Mouse (Mus musculus) lung, postnatal 0 days (tissue): ENCODE measurements around the gene Frrs1. TPM values are rescaled to one million over a fixed set of nuclear protein-coding genes. Genes with fewer than 3 reads are reported as not detected.
A peak's percentile ranks its signal among the peaks of the same experiment; 100 is the strongest.

Experiments
- ATAC-seq: fragments of 200-750 bp; cut with Nextera tagmentation; 2 replicates; pipeline ENCODE4 v1.8.0; 2017; ENCODE audit warnings: moderate library complexity
- DNase-seq: peaks from one replicate; pipeline ENCODE4 v3.0.0-alpha.2; 2016; ENCODE audit warnings: low spot score
- H3K27ac ChIP-seq: fragments of 300-500 bp; sonication (generic); 2 replicates; pipeline ENCODE4 v1.5.1; 2014; ENCODE audit warnings: antibody characterized with exemption, mild to moderate bottlenecking, low read length, mixed read lengths
- H3K27me3 ChIP-seq: fragments of 300-500 bp; sonication (generic); replicated peaks from 2 replicates; pipeline ENCODE4 v1.6.1; 2014; ENCODE audit warnings: low read length, mixed read lengths; ENCODE audit not compliant: insufficient read depth
- H3K36me3 ChIP-seq: fragments of 300-500 bp; sonication (generic); 2 replicates; pipeline ENCODE4 v1.6.1; 2014; ENCODE audit warnings: low read length, mixed read lengths; ENCODE audit not compliant: insufficient read depth
- H3K4me1 ChIP-seq: fragments of 300-500 bp; sonication (generic); 2 replicates; pipeline ENCODE4 v1.6.1; 2014; ENCODE audit warnings: antibody characterized with exemption, low read depth, low read length, mixed read lengths; ENCODE audit not compliant: insufficient read depth
- H3K4me2 ChIP-seq: fragments of 300-500 bp; sonication (generic); replicated peaks from 2 replicates; pipeline ENCODE4 v1.6.1; 2014; ENCODE audit warnings: low read depth, mild to moderate bottlenecking, low read length, moderate library complexity, mixed read lengths
- H3K4me3 ChIP-seq: fragments of 300-500 bp; sonication (generic); 2 replicates; pipeline ENCODE4 v1.5.1; 2014; ENCODE audit warnings: low read depth, low read length
- H3K9ac ChIP-seq: fragments of 300-500 bp; sonication (generic); replicated peaks from 2 replicates; pipeline ENCODE4 v1.6.1; 2014; ENCODE audit warnings: low read depth, mild to moderate bottlenecking
- H3K9me3 ChIP-seq: fragments of 300-500 bp; sonication (generic); 2 replicates; pipeline ENCODE4 v1.6.1; 2016; ENCODE audit warnings: low read length, mixed read lengths
- CTCF ChIP-seq: IDR thresholded peaks from 2 replicates; pipeline ENCODE4 v1.5.1; 2016; ENCODE audit warnings: antibody characterized with exemption, mild to moderate bottlenecking
- EP300 ChIP-seq: IDR thresholded peaks from 2 replicates; pipeline ENCODE4 v1.6.1; 2016; ENCODE audit warnings: antibody characterized with exemption, mild to moderate bottlenecking, control low read depth
- WGBS: fragments of 180-500 bp; shearing (Covaris S2); extraction: QIAGEN DNeasy Blood & Tissue Kit; methylation state at CpG from one replicate; pipeline ENCODE4 v1.1.7; 2014; 5-methylcytosine and 5-hydroxymethylcytosine counted together
- polyA plus RNA-seq: library from polyadenylated mRNA; unstranded; fragments of >200 nt; fragmentation: Nextera tagmentation; extraction: Ambion mirVana; gene quantifications from 2 replicates; pipeline ENCODE4 v1.2.1, GENCODE M21; 2015

The Frrs1 gene
- polyA plus RNA-seq, 1 experiment from 2014 or later = 5.6 TPM

DNA sequence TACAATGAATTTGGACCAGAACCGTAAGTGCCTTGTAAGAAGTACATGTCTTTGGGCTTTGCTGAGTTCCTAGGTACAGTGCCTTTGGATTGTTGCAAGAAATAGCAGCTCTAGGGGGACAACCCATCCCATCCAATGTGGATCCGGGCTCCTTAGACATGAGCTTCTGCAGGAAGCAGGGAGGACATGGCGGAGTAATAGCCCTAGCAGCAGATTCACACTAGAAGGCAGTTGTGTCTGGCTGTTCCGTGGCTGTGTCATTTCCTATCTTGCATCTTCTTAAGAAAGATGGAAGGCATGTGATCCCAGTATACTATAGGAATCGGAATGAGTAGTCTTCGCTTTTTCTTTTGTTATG is 32.9 kb downstream of the Frrs1 start:
- Histone ChIP-seq H3K27ac (no peak overlapping the region), H3K4me3 (no peak overlapping the region), H3K4me2 (no peak overlapping the region), H3K36me3 (no peaks in the 10 kb centered on the region), H3K27me3 (no peaks in the 10 kb centered on the region), H3K4me1 (no peaks in the 10 kb centered on the region), H3K9me3 (no peaks in the 10 kb centered on the region), H3K9ac (no peak overlapping the region)
- no peak for DNase-seq
- WGBS = 95% methylated on average over 6 of the region's 6 CpGs
- no peak for ATAC-seq
- TF ChIP-seq CTCF (no peak), EP300 (no peak)

DNA sequence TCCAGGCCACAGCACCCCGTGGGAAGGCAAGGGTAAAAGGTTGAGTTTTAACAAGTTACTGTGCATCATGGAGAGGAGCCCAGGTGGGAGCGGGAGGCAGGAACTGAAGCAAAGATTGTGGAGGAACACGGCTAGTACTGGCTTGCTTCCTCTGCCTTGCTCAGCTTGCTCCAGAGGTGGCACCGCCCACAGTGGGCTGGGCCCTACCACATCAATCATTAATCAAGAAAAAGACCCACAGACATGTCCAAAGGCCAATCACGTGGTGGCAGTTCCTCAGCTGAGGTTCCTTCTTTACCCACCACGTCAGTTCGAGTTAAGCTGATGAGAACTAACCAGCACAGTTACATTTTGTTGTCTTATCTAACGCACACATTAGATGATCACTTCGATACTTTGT is 33.6 kb downstream of the Frrs1 start:
- no peak overlapping the region for H3K27ac ChIP-seq
- H3K4me2 ChIP-seq = no peak overlapping the region
- TF ChIP-seq CTCF = no peak
- TF ChIP-seq EP300 = no peak
- H3K27me3 ChIP-seq = no peaks in the 10 kb centered on the region
- no peaks in the 10 kb centered on the region for H3K4me1 ChIP-seq
- no peak for ATAC-seq
- no peaks in the 10 kb centered on the region for H3K36me3 ChIP-seq
- no peaks in the 10 kb centered on the region for H3K9me3 ChIP-seq
- no peak overlapping the region for H3K9ac ChIP-seq
- WGBS = 69% methylated on average over 9 of the region's 9 CpGs
- DNase-seq = no peak
- no peak overlapping the region for H3K4me3 ChIP-seq

DNA sequence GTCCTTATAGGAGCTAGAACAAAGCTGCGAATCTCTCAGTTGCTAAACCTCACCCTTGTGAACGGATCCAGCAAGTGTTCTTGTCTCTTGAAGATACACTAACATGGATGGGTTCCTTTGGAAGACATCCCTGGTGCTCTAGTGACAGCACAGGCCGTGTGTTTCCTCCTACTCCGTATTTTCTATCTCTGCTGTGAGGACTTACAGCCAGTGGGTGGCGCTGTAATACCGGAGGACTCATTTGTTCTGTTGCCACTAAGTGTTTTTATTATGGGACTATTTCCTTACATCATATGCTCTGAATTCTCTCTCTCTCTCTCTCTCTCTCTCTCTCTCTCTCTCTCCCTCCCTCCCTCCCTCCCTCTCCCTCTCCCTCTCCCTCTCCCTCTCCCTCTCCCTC is 44.9 kb downstream of the Frrs1 start:
- ATAC-seq (peak; percentile 40; the same call in 1 of the 2 replicates), DNase-seq (peak; percentile 87)
- Histone ChIP-seq H3K4me1 (no peaks in the 10 kb centered on the region), H3K27me3 (no peaks in the 10 kb centered on the region), H3K27ac (no peak overlapping the region), H3K36me3 (no peaks in the 10 kb centered on the region), H3K9ac (no peak overlapping the region), H3K4me3 (no peak overlapping the region), H3K9me3 (no peaks in the 10 kb centered on the region), H3K4me2 (no peak overlapping the region)
- WGBS = 16% methylated on average over 6 of the region's 6 CpGs
- TF ChIP-seq CTCF (peak; percentile 92), EP300 (no peak)

DNA sequence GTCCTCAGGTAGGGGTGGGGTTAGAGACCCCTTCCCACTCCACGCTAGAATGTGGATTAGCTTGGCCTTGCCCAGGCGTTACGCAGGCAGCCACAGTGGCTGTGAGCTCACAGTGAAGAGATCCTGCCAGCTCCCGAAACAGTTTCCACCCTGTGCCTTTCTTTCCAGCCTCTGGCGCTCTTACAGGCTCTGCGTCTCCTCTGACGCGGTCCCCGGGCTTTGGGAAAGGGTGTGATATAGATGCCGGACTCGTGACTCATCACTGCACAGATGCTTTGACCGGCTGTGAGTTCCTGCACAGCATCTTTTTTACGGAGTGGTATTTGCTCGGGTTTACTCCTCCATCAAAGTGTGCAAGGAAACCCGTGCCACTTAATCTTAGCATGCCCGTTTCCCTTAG is 46.6 kb downstream of the Frrs1 start:
- H3K36me3 ChIP-seq = no peaks in the 10 kb centered on the region
- no peaks in the 10 kb centered on the region for H3K4me1 ChIP-seq
- WGBS = 86% methylated on average over 16 of the region's 16 CpGs
- no peak for ATAC-seq
- DNase-seq = no peak
- H3K9me3 ChIP-seq = no peaks in the 10 kb centered on the region
- no peaks in the 10 kb centered on the region for H3K27me3 ChIP-seq
- H3K4me3 ChIP-seq = no peak overlapping the region
- no peak overlapping the region for H3K9ac ChIP-seq
- no peak for TF ChIP-seq CTCF
- TF ChIP-seq EP300 = no peak
- no peak overlapping the region for H3K4me2 ChIP-seq
- no peak overlapping the region for H3K27ac ChIP-seq

DNA sequence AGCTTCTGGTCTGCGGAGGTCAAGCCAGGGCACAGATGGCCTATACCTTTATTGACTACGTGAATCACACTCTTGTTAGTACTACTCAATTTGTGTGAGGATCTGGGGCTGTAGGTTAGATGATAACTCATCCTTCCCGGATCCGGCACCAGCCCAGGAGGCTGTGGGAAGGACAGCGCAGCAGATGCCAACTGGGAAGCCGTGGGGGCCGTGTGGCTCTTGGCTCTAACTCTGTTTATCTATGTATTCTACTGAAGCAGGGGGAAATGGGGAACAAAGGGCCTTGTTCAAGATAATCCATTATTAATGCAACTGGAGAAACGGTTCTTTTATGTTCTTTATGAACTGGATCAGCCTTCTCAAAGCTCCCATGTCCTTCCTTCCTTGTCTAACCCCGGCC is 47.3 kb downstream of the Frrs1 start:
- WGBS = 71% methylated on average over 9 of the region's 9 CpGs

DNA sequence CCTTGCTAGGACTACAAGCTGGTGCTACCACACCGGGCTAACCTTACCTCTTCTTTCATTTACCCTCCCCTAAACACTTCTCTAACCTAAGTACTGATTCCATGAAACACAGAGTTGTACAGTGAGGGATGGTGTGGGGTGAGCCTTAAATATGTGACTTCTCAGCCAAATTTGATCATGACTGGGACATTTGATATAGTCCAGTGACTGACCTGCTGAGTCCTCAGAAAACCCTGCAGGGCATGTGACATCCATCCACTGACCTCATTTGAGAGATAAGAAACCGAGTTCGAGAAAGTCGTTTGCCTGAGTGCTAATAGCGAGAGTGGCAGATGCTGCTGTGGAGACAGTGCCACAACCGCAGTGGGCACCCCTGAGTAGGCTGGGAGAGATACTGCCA is 55.1 kb downstream of the Frrs1 start:
- H3K9me3 ChIP-seq = no peaks in the 10 kb centered on the region
- no peak overlapping the region for H3K4me3 ChIP-seq
- no peak overlapping the region for H3K9ac ChIP-seq
- H3K27ac ChIP-seq = no peak overlapping the region
- no peaks in the 10 kb centered on the region for H3K27me3 ChIP-seq
- no peak for DNase-seq
- no peak overlapping the region for H3K4me2 ChIP-seq
- no peaks in the 10 kb centered on the region for H3K36me3 ChIP-seq
- H3K4me1 ChIP-seq = no peaks in the 10 kb centered on the region
- 81% methylated on average over 6 of the region's 6 CpGs for WGBS
- no peak for TF ChIP-seq EP300
- no peak for TF ChIP-seq CTCF
- ATAC-seq = no peak

More for the DNA sequence above, 47.3 kb downstream of the Frrs1 start:
- ATAC-seq (no peak), DNase-seq (no peak)
- H3K36me3 ChIP-seq = no peaks in the 10 kb centered on the region
- no peak overlapping the region for H3K4me2 ChIP-seq
- no peak overlapping the region for H3K4me3 ChIP-seq
- TF ChIP-seq CTCF (no peak), EP300 (no peak)
- H3K27ac ChIP-seq = no peak overlapping the region
- H3K4me1 ChIP-seq = no peaks in the 10 kb centered on the region
- H3K9me3 ChIP-seq = no peaks in the 10 kb centered on the region
- no peak overlapping the region for H3K9ac ChIP-seq
- no peaks in the 10 kb centered on the region for H3K27me3 ChIP-seq

DNA sequence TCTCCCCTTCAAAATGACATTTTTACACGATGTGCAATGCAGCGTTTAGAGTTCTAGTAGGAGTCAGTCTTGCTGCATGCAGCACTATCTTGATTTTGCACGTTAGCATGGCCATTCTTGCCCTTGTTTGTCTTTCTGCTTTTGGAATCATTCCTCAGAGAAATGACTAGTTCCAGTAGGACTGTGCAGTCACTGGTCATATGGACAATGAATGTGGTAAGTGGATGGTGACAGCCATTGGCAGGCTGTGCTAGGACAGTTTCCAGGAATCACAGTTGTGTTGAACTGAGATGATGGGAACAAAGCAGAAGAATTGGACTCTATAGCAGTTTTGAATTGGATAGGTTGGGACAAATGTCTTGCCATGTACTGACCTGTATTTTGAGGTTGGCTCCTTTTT is 55.7 kb downstream of the Frrs1 start:
- 54% methylated on average over 3 of the region's 3 CpGs for WGBS
- Histone ChIP-seq H3K9ac (no peak overlapping the region), H3K27ac (no peak overlapping the region), H3K4me1 (no peaks in the 10 kb centered on the region), H3K9me3 (no peaks in the 10 kb centered on the region), H3K4me2 (no peak overlapping the region), H3K36me3 (no peaks in the 10 kb centered on the region), H3K27me3 (no peaks in the 10 kb centered on the region), H3K4me3 (no peak overlapping the region)
- no peak for TF ChIP-seq CTCF
- no peak for TF ChIP-seq EP300
- DNase-seq (no peak), ATAC-seq (no peak)
